Mouse (Mus musculus): ENCODE results near the gene Nop10. TPM values are rescaled to one million over a fixed set of nuclear protein-coding genes. Genes with fewer than 3 reads are reported as not detected.

The Nop10 gene
- 242 and 268 TPM in 2 replicates for polyA plus RNA-seq (2021; fragmentation: Nextera tagmentation)
- long read RNA-seq, experiment 1, transcript Nop10-201 (2 exons, 1,109 nt) = major isoform, 213 of 215 reads
- long read RNA-seq, experiment 1, partial matches to known transcripts = 0 of 215 reads
- long read RNA-seq, experiment 1, other reads (novel, unspliced or antisense) = 2 of 215 reads
- long read RNA-seq, experiment 2, transcript Nop10-201 (2 exons, 1,109 nt) = major isoform, 32 of 33 reads
- long read RNA-seq, experiment 2, partial matches to known transcripts = 0 of 33 reads
- long read RNA-seq, experiment 2, other reads (novel, unspliced or antisense) = 1 of 33 reads

GRCm38 (mm10) chr2:112261748-112262653 is at the start of gene Nop10:
TSS of gene Nop10 (plus strand) at chr2:112261926.

GRCm38 (mm10) chr2:112239212-112239934 is 22.4 kb upstream of the Nop10 start, which contains the start of gene Lpcat4:
TSS of gene Lpcat4 (plus strand) at chr2:112239468.

GRCm38 (mm10) chr2:112259241-112259962 is 2.3 kb upstream of the Nop10 start, which contains the start of gene Nutm1:
TSS of gene Nutm1 (minus strand) at chr2:112259291.

DNA sequence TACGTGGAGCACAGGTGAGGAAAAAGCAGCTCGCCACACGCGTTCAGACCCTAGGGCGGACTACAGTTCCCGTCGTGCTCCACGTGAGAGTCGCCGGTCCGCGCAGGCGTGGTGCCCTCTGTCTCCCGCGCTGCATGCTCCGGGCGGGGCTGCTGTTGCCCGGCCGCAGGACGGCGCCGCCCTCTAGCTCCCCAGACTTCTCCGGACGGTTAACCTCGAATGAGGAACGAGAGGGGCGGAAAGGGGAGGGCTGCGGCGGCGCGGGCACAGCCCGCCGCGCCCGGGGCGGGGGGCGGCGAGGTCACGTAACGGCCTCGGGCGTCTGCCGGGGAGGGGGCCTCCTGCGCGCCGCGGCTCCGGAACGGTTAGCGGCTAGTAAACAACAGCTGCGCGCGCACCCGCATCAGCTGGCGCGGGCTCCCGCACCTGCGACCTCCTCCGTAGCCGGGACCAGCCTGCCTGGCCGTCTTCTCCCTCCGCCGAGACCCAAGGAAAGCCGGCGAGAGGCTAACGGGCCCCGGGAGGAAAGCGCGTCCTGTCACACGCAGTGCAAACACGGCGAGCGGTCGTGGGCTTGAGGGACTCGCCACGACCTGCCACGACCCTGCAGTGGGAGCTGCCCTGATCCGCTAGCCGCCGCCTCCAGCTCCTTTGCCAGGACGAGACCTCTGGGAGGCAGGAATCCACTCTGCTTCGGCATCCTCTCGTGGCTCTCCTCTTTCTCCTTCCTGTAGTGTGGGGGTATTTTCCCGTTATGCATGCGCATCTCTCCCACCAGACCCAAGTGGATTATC is 3.9 kb downstream of the Nop10 start, which contains the start of gene Slc12a6:
Gene Slc12a6, plus strand, starts transcription at position 378 of the 794 bp plus-strand sequence.

DNA sequence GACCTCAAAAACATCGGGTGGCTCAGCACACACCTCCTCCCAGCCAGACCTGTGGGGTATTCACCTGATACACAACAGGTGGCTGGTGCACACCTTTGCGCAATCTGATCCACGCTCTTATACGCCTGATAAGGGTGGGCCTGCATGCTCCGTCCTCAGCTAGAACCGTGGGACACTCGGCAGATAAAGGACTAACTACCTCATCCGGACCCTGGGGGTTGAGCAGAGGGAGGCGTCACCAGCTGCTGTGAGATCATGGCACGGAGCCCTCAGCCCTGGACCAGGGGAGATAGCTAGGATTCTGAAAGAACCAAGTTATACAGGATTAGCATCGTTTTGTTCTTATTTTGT is 4.5 kb downstream of the Nop10 start, which contains the start of gene Gm21985:
Gene Gm21985, plus strand, starts transcription at position 73 of the 351 bp plus-strand sequence.

Other genes starting within 250 kb of the Nop10 start
- gene Olfr1310, start 249.2 kb upstream of the Nop10 start, polyA plus RNA-seq (2021; fragmentation: Nextera tagmentation) = not detected in 2 replicates
- not detected in 2 replicates for gene Olfr1311, start 237.5 kb upstream of the Nop10 start, polyA plus RNA-seq (2021; fragmentation: Nextera tagmentation)
- gene Olfr1312, start 211.7 kb upstream of the Nop10 start, polyA plus RNA-seq (2021; fragmentation: Nextera tagmentation) = not detected in 2 replicates
- not detected in 2 replicates for gene Olfr1313, start 184.1 kb upstream of the Nop10 start, polyA plus RNA-seq (2021; fragmentation: Nextera tagmentation)
- gene Olfr1314, start 165.1 kb upstream of the Nop10 start, polyA plus RNA-seq (2021; fragmentation: Nextera tagmentation) = not detected in 2 replicates
- not detected in 2 replicates for gene Olfr1315-ps1, start 146.5 kb upstream of the Nop10 start, polyA plus RNA-seq (2021; fragmentation: Nextera tagmentation)
- not detected in 2 replicates for gene Olfr1316, start 126.9 kb upstream of the Nop10 start, polyA plus RNA-seq (2021; fragmentation: Nextera tagmentation)
- gene Olfr1317, start 121.6 kb upstream of the Nop10 start, polyA plus RNA-seq (2021; fragmentation: Nextera tagmentation) = not detected in 2 replicates
- not detected in 2 replicates for gene Olfr1318, start 107.7 kb upstream of the Nop10 start, polyA plus RNA-seq (2021; fragmentation: Nextera tagmentation)
- 28.9 and 32.7 TPM in 2 replicates for gene Lpcat4, start 22.5 kb upstream of the Nop10 start, polyA plus RNA-seq (2021; fragmentation: Nextera tagmentation)
- 0.04 and 0.06 TPM in 2 replicates for gene Nutm1, start 2.6 kb upstream of the Nop10 start, polyA plus RNA-seq (2021; fragmentation: Nextera tagmentation)
- 10.5 and 11.8 TPM in 2 replicates for gene Slc12a6, start 3.9 kb downstream of the Nop10 start, polyA plus RNA-seq (2021; fragmentation: Nextera tagmentation)
- 0.10 and 0.18 TPM in 2 replicates for gene Gm21985, start 4.4 kb downstream of the Nop10 start, polyA plus RNA-seq (2021; fragmentation: Nextera tagmentation)
- gene Emc4, start 106.1 kb downstream of the Nop10 start, polyA plus RNA-seq (2021; fragmentation: Nextera tagmentation) = 283 and 288 TPM in 2 replicates
- gene Katnbl1, start 117.3 kb downstream of the Nop10 start, polyA plus RNA-seq (2021; fragmentation: Nextera tagmentation) = 8.8 and 9.6 TPM in 2 replicates
- 42.7 and 45.9 TPM in 2 replicates for gene Emc7, start 193.1 kb downstream of the Nop10 start, polyA plus RNA-seq (2021; fragmentation: Nextera tagmentation)
- gene Chrm5, start 218.8 kb downstream of the Nop10 start, polyA plus RNA-seq (2021; fragmentation: Nextera tagmentation) = 3.4 and 4.3 TPM in 2 replicates
- gene Aven, start 231.0 kb downstream of the Nop10 start, polyA plus RNA-seq (2021; fragmentation: Nextera tagmentation) = 1.7 and 1.9 TPM in 2 replicates